Mouse (Mus musculus) brain, adult 2 months (tissue): ENCODE measurements around the gene Tceanc2.

Source experiments
- DNase-seq: peaks from one replicate; pipeline ENCODE4 v3.0.0; 2011; ENCODE audit warnings: low read depth, low spot score

Tceanc2 gene

DNA sequence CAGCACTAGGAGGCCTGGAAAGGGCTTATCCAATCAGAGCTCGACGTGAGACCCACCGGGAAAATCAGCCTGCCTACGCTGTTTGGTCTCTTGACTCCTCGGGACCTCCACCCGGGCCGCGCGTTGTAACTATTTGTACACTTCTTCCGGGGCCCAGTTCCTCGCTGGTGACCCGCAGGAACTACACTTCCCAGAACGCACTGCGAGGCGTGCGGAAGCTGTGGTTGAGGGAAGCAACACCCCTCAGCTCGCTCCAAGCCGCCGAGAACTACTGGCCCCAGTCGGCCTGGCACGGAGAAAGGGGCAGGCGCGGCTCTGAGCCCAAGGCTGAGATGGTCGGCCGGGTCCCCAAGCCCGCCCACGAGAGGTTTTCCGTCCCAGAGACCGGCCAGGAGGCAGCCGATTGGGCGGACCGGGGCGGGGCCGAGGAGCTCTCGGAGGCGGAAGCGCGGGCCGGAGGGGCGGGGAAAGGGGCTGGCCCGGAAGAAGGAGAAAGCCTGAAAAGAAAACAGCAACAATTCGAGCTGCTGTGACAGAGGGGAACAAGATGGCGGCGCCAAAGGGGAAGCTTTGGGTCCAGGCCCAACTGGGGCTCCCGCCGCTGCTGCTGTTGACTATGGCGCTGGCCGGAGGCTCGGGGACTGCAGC lies 610 bp downstream of the Tceanc2 start, which contains the start of gene Tmem59:
Gene Tmem59 (plus strand): TSS at position 218 of the 648 bp plus-strand sequence.
- peak; percentile 97 for DNase-seq

DNA sequence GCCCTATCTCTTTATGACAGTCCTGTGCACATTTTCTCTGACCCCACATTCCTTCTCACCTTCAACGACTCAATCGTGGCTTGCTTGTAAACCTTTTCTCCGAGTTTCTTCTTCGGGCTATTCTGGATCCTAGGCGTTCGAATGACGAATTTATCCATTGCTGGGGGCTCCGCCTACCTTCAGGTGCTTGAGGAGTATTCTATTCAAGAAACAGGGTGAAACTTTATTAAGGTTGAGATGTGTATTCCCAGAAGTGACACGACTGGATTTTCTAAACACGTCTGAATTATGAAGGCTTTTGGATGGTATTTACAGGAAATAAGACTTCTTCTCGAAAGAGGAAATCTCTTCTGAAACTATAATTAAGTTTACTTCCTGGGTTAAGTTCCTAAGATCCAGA lies 1.4 kb downstream of the Tceanc2 start:
- no peak for DNase-seq

- DNase-seq = no peak
These were observed 11.1 kb downstream of the Tceanc2 start for GRCm38 (mm10) chr4:107167798-107168197.

GRCm38 (mm10) chr4:107166700-107167099 lies 12.2 kb downstream of the Tceanc2 start:
- DNase-seq = no peak

DNA sequence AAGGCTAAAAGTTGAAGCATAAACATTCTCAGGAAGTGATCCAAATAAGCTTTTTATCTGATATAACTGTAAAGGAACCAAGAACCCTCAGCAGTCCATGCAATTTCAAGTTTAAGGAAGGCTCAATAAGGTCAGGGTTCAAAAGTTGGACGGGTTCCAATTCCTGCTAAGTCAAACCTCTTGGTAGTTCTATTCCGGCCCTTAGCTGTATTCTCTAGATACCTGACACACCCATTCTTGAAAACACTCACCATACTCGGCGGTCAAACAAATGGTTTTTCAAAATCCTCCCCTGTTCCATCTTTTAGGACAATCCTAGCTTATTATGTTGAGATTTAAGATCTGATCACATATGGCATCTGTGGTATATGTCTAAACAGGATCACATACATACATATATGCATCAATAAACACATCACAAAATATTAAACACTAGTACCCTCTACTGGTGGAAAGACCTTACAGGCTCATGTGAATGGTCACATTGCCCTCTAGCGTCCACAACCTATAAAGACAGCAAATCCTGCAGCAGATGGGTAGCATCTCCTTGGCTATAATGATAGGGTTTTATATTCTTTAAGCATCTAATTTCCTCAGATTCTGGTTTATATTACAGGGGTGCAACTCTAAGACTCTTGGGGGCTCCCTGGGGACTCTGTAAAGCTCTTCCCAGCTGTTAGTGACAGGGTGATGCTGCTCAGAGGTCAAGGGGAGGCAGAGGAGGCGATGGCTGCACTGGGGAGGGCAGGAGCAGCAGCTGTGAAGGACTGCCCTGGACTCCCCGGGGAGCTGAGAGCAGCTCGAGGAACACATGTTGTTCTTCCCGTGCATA lies 14.9 kb downstream of the Tceanc2 start:
- peak; percentile 93 for DNase-seq

DNA sequence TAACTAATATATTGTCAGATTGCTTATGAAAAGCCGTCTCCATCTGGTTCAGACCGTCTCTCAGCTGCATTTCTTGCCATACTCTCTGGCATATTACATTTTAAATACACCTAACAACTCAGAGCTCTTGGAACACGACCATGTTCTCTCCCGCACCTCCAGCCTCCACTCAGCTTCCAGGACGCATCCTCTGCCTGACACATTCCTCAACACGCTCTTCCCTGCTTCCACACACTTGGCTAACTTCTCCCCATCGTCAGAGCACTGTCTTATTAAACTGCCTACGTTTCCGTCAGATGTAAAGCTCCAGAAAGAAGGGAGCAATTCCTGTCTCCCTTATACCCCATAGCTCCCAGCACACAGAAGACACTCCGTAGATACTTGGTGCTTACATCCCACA lies 15.6 kb downstream of the Tceanc2 start:
- peak; percentile 87 for DNase-seq

DNA sequence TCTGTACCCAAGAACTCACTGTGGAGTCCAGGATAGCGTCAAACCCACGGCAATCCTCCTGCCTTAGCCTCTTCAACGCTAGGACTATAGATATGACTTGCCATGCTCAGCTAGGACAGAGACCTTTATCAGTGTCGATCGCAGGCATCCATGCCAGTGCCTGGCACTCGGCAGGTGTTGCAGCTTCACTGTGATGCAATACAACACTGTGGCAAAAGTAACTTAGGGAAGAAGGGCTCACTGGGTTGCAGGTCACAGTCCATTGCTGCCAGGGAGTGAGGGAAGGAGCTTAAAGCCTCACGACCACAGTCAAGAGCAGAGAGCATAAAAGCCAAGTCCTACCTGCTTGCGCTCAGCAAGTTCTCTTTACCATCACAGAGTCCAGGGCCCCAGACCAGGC lies 18.7 kb downstream of the Tceanc2 start:
- DNase-seq = no peak

- peak; percentile 32 for DNase-seq
These were observed 19.6 kb downstream of the Tceanc2 start for GRCm38 (mm10) chr4:107159166-107159773.

- no peak for DNase-seq
These were observed 21.9 kb downstream of the Tceanc2 start for GRCm38 (mm10) chr4:107156983-107157401.

- no peak for DNase-seq
These were observed 26.3 kb downstream of the Tceanc2 start for GRCm38 (mm10) chr4:107152571-107152970.

- peak; percentile 81 for DNase-seq
These were observed 27.9 kb downstream of the Tceanc2 start for GRCm38 (mm10) chr4:107150991-107151390.

DNA sequence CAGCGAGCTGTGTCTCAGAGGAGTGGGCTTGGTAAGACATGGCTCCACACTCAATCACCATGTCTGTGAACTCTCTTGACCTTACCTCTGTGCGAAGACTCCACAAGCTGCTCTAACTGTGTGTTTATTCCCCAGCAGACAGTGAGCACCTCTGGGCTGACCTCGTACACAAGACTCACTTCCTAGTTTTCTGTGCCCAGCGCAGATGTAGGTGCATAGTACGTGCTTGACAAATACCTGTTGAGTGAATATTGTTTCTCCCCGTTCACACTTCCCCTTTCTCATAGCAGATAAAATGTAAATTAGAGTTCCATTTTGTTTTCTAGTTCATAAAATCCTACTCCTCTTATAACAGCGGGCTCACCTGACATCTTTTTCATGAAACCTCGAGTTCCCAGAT lies 35.4 kb downstream of the Tceanc2 start:
- DNase-seq = no peak

- no peak for DNase-seq
These were observed 38.9 kb downstream of the Tceanc2 start for GRCm38 (mm10) chr4:107139836-107140631.

- peak; percentile 35 for DNase-seq
These were observed 39.7 kb downstream of the Tceanc2 start for GRCm38 (mm10) chr4:107138948-107139835.

- DNase-seq = peak; percentile 63
These were observed 42.4 kb downstream of the Tceanc2 start for GRCm38 (mm10) chr4:107136531-107136930.

GRCm38 (mm10) chr4:107135663-107136062 lies 43.3 kb downstream of the Tceanc2 start:
- peak; percentile 50 for DNase-seq

- DNase-seq = no peak
These were observed 44.0 kb downstream of the Tceanc2 start for GRCm38 (mm10) chr4:107134891-107135290.

- DNase-seq = no peak
These were observed 48.4 kb downstream of the Tceanc2 start for GRCm38 (mm10) chr4:107130534-107130933.

GRCm38 (mm10) chr4:107129373-107129772 lies 49.5 kb downstream of the Tceanc2 start:
- no peak for DNase-seq

- DNase-seq = peak; percentile 63
These were observed 50.8 kb downstream of the Tceanc2 start for GRCm38 (mm10) chr4:107127901-107128669.
